Mouse (Mus musculus): ENCODE results near the gene Barx2. TPM values are rescaled to one million over a fixed set of nuclear protein-coding genes. Genes with fewer than 3 reads are reported as not detected.
"Not testable (repeated sequence)": the region's sequence is repeated elsewhere in the genome, so short reads cannot be mapped to it uniquely, and the experiment has no call there.

Gene Barx2
- polyA plus RNA-seq (2012; ENCODE audit: insufficient read depth, low replicate concordance): not detected in 2 replicates

GRCm38 (mm10) chr9:31912921-31913738 is at the start of gene Barx2:
Gene Barx2, minus strand, starts transcription at chr9:31913462.
- TF ChIP-seq GATA1 (IDR thresholded peaks at IDR 0.05; ENCODE audit: borderline replicate concordance, low read length) (no peak), FLI1 (IDR thresholded peaks at IDR 0.05; ENCODE audit: low read length) (no peak)
- Histone ChIP-seq H3K4me1 (peaks cover 6% of the 10 kb centered on the region; the same call in 1 of the 2 replicates), H3K4me3 (replicated peaks) (no peak within 1 kb of the TSS), H3K27me3 (replicated peaks) (peaks cover 64% of the 10 kb centered on the region), H3K36me3 (replicated peaks; ENCODE audit: low read length) (no peaks in the 10 kb centered on the region), H3K9me3 (no peaks in the 10 kb centered on the region)

GRCm38 (mm10) chr9:31962265-31962664 is 49.0 kb upstream of the Barx2 start:
- H3K36me3 ChIP-seq (replicated peaks; ENCODE audit: low read length): no peaks in the 10 kb centered on the region
- H3K4me1 ChIP-seq: no peaks in the 10 kb centered on the region
- H3K27me3 ChIP-seq (replicated peaks): no peaks in the 10 kb centered on the region
- H3K9me3 ChIP-seq: peaks cover 20% of the 10 kb centered on the region; the same call in 1 of the 2 replicates
- H3K4me3 ChIP-seq (replicated peaks): no peak overlapping the region
- TF ChIP-seq GATA1 (IDR thresholded peaks at IDR 0.05; ENCODE audit: borderline replicate concordance, low read length) (no peak), FLI1 (IDR thresholded peaks at IDR 0.05; ENCODE audit: low read length) (no peak)

GRCm38 (mm10) chr9:31960488-31960887 is 47.2 kb upstream of the Barx2 start:
- TF ChIP-seq FLI1 (IDR thresholded peaks at IDR 0.05; ENCODE audit: low read length) (no peak), GATA1 (IDR thresholded peaks at IDR 0.05; ENCODE audit: borderline replicate concordance, low read length) (no peak)
- no peaks in the 10 kb centered on the region for H3K27me3 ChIP-seq (replicated peaks)

GRCm38 (mm10) chr9:31958120-31958519 is 44.9 kb upstream of the Barx2 start:
- Histone ChIP-seq H3K27me3 (replicated peaks) (no peaks in the 10 kb centered on the region), H3K4me1 (no peaks in the 10 kb centered on the region), H3K4me3 (replicated peaks) (no peak overlapping the region), H3K9me3 (peaks cover 3% of the 10 kb centered on the region; the same call in 1 of the 2 replicates), H3K36me3 (replicated peaks; ENCODE audit: low read length) (no peaks in the 10 kb centered on the region)
- TF ChIP-seq GATA1 (IDR thresholded peaks at IDR 0.05; ENCODE audit: borderline replicate concordance, low read length) (no peak), FLI1 (IDR thresholded peaks at IDR 0.05; ENCODE audit: low read length) (no peak)

More at GRCm38 (mm10) chr9:31960488-31960887, 47.2 kb upstream of the Barx2 start:
- no peak overlapping the region for H3K4me3 ChIP-seq (replicated peaks)
- H3K4me1 ChIP-seq: no peaks in the 10 kb centered on the region
- no peaks in the 10 kb centered on the region for H3K36me3 ChIP-seq (replicated peaks; ENCODE audit: low read length)
- H3K9me3 ChIP-seq: peaks cover 11% of the 10 kb centered on the region; the same call in 1 of the 2 replicates

- Histone ChIP-seq H3K27me3 (replicated peaks) (no peaks in the 10 kb centered on the region), H3K4me3 (replicated peaks) (no peak overlapping the region), H3K36me3 (replicated peaks; ENCODE audit: low read length) (no peaks in the 10 kb centered on the region), H3K9me3 (peaks cover 11% of the 10 kb centered on the region; the same call in 1 of the 2 replicates), H3K4me1 (no peaks in the 10 kb centered on the region)
- TF ChIP-seq GATA1 (IDR thresholded peaks at IDR 0.05; ENCODE audit: borderline replicate concordance, low read length) (no peak), FLI1 (IDR thresholded peaks at IDR 0.05; ENCODE audit: low read length) (no peak)
Observed at GRCm38 (mm10) chr9:31950506-31950905, 37.2 kb upstream of the Barx2 start.

GRCm38 (mm10) chr9:31949031-31949430 is 35.8 kb upstream of the Barx2 start:
- no peaks in the 10 kb centered on the region for H3K36me3 ChIP-seq (replicated peaks; ENCODE audit: low read length)
- H3K4me3 ChIP-seq (replicated peaks): no peak overlapping the region
- H3K9me3 ChIP-seq: peaks cover 11% of the 10 kb centered on the region; the same call in 1 of the 2 replicates
- no peaks in the 10 kb centered on the region for H3K4me1 ChIP-seq
- H3K27me3 ChIP-seq (replicated peaks): no peaks in the 10 kb centered on the region
- TF ChIP-seq GATA1 (IDR thresholded peaks at IDR 0.05; ENCODE audit: borderline replicate concordance, low read length) (no peak), FLI1 (IDR thresholded peaks at IDR 0.05; ENCODE audit: low read length) (no peak)

- Histone ChIP-seq H3K4me3 (replicated peaks) (no peak overlapping the region), H3K27me3 (replicated peaks) (no peaks in the 10 kb centered on the region), H3K4me1 (no peaks in the 10 kb centered on the region), H3K9me3 (peaks cover 11% of the 10 kb centered on the region; the same call in 1 of the 2 replicates), H3K36me3 (replicated peaks; ENCODE audit: low read length) (no peaks in the 10 kb centered on the region)
- TF ChIP-seq GATA1 (IDR thresholded peaks at IDR 0.05; ENCODE audit: borderline replicate concordance, low read length) (no peak), FLI1 (IDR thresholded peaks at IDR 0.05; ENCODE audit: low read length) (no peak)
Observed at GRCm38 (mm10) chr9:31947051-31947450, 33.8 kb upstream of the Barx2 start.

GRCm38 (mm10) chr9:31942334-31942733 is 29.1 kb upstream of the Barx2 start:
- Histone ChIP-seq H3K4me1 (no peaks in the 10 kb centered on the region), H3K4me3 (replicated peaks) (no peak overlapping the region), H3K36me3 (replicated peaks; ENCODE audit: low read length) (no peaks in the 10 kb centered on the region), H3K27me3 (replicated peaks) (no peaks in the 10 kb centered on the region), H3K9me3 (no peaks in the 10 kb centered on the region)
- TF ChIP-seq FLI1 (IDR thresholded peaks at IDR 0.05; ENCODE audit: low read length): no peak
- TF ChIP-seq GATA1 (IDR thresholded peaks at IDR 0.05; ENCODE audit: borderline replicate concordance, low read length): no peak

- H3K4me3 ChIP-seq (replicated peaks); H3K4me1 ChIP-seq; H3K36me3 ChIP-seq (replicated peaks; ENCODE audit: low read length); H3K27me3 ChIP-seq (replicated peaks); H3K9me3 ChIP-seq: not testable (repeated sequence)
Observed at GRCm38 (mm10) chr9:31936486-31936885, 23.2 kb upstream of the Barx2 start.

GRCm38 (mm10) chr9:31931691-31932090 is 18.4 kb upstream of the Barx2 start:
- Histone ChIP-seq H3K27me3 (replicated peaks) (peaks cover 3% of the 10 kb centered on the region), H3K9me3 (no peaks in the 10 kb centered on the region), H3K4me3 (replicated peaks) (no peak overlapping the region), H3K4me1 (no peaks in the 10 kb centered on the region), H3K36me3 (replicated peaks; ENCODE audit: low read length) (no peaks in the 10 kb centered on the region)
- TF ChIP-seq GATA1 (IDR thresholded peaks at IDR 0.05; ENCODE audit: borderline replicate concordance, low read length): no peak
- TF ChIP-seq FLI1 (IDR thresholded peaks at IDR 0.05; ENCODE audit: low read length): no peak
